Mouse (Mus musculus): ENCODE data around the gene Tspyl3. TPM values are rescaled to one million over a fixed set of nuclear protein-coding genes. Genes with fewer than 3 reads are reported as not detected.

Gene Tspyl3
- polyA plus RNA-seq, 1 experiment, result 0.08 TPM

- H3K79me3 ChIP-seq (ENCODE audit: low read depth), result peaks cover 37% of the 10 kb centered on the region
- H3K79me2 ChIP-seq (ENCODE audit: control insufficient read depth, insufficient read depth), result peaks cover 71% of the 10 kb centered on the region
- peaks cover 20% of the 10 kb centered on the region for H3K36me3 ChIP-seq (ENCODE audit: control insufficient read depth, insufficient read depth)
- no peak for TF ChIP-seq MYOD1 (IDR thresholded peaks at IDR 0.05; ENCODE audit: control insufficient read depth, insufficient read length, low read depth)
- peak; percentile 36 for TF ChIP-seq CTCF (IDR thresholded peaks at IDR 0.05; ENCODE audit: control insufficient read depth, insufficient read depth, insufficient read length)
- peak within 1 kb of the TSS; percentile 72 for H3ac ChIP-seq (ENCODE audit: control insufficient read depth, insufficient read length, low read depth)
- no peaks in the 10 kb centered on the region for H3K27me3 ChIP-seq (ENCODE audit: control insufficient read depth, insufficient read depth, insufficient read length)
- peak within 1 kb of the TSS; percentile 83 for H3K4me3 ChIP-seq (ENCODE audit: insufficient read depth, poor library complexity, severe bottlenecking)
Observed at GRCm38 (mm10) chr2:153241250-153242014, 16.2 kb upstream of the Tspyl3 start, which contains the start of the genes Plagl2 and Pofut1. TSS of gene Plagl2 (minus strand) at chr2:153241426. TSS of gene Pofut1 (plus strand) at chr2:153241533.

- TF ChIP-seq MAX (IDR thresholded peaks at IDR 0.05) (no peak), MYOG (IDR thresholded peaks at IDR 0.05; ENCODE audit: control insufficient read depth, extremely low read depth, insufficient read length) (no peak), MYOD1 (IDR thresholded peaks at IDR 0.05; ENCODE audit: control insufficient read depth, insufficient read length, low read depth) (no peak), FOSL1 (IDR thresholded peaks at IDR 0.05; ENCODE audit: insufficient read depth, low read length, poor library complexity, severe bottlenecking) (no peak)
Observed at GRCm38 (mm10) chr2:153240701-153241235, 15.5 kb upstream of the Tspyl3 start.

GRCm38 (mm10) chr2:153239860-153240480 lies 14.7 kb upstream of the Tspyl3 start:
- H3K79me2 ChIP-seq (ENCODE audit: control insufficient read depth, insufficient read depth), result peaks cover 82% of the 10 kb centered on the region
- peaks cover 25% of the 10 kb centered on the region for H3K36me3 ChIP-seq (ENCODE audit: control insufficient read depth, insufficient read depth)
- peaks cover 38% of the 10 kb centered on the region for H3K79me3 ChIP-seq (ENCODE audit: low read depth)
- TF ChIP-seq CTCF (IDR thresholded peaks at IDR 0.05; ENCODE audit: control insufficient read depth, insufficient read depth, insufficient read length) (no peak), MAX (IDR thresholded peaks at IDR 0.05) (no peak), FOSL1 (IDR thresholded peaks at IDR 0.05; ENCODE audit: insufficient read depth, low read length, poor library complexity, severe bottlenecking) (no peak), MYOG (IDR thresholded peaks at IDR 0.05; ENCODE audit: control insufficient read depth, extremely low read depth, insufficient read length) (no peak), CEBPB (IDR thresholded peaks at IDR 0.05; ENCODE audit: low read depth) (no peak), USF1 (IDR thresholded peaks at IDR 0.05; ENCODE audit: low read depth) (no peak), MYOD1 (IDR thresholded peaks at IDR 0.05; ENCODE audit: control insufficient read depth, insufficient read length, low read depth) (no peak)
- peak overlapping the region; percentile 72 for H3ac ChIP-seq (ENCODE audit: control insufficient read depth, insufficient read length, low read depth)
- H3K4me3 ChIP-seq (ENCODE audit: insufficient read depth, poor library complexity, severe bottlenecking), result peak overlapping the region; percentile 83
- H3K27me3 ChIP-seq (ENCODE audit: control insufficient read depth, insufficient read depth, insufficient read length), result no peaks in the 10 kb centered on the region

More at GRCm38 (mm10) chr2:153240701-153241235, 15.5 kb upstream of the Tspyl3 start:
- Histone ChIP-seq H3ac (ENCODE audit: control insufficient read depth, insufficient read length, low read depth) (peak overlapping the region; percentile 72), H3K27me3 (ENCODE audit: control insufficient read depth, insufficient read depth, insufficient read length) (no peaks in the 10 kb centered on the region), H3K4me3 (ENCODE audit: insufficient read depth, poor library complexity, severe bottlenecking) (peak overlapping the region; percentile 83), H3K36me3 (ENCODE audit: control insufficient read depth, insufficient read depth) (peaks cover 18% of the 10 kb centered on the region), H3K79me2 (ENCODE audit: control insufficient read depth, insufficient read depth) (peaks cover 78% of the 10 kb centered on the region), H3K79me3 (ENCODE audit: low read depth) (peaks cover 38% of the 10 kb centered on the region)

GRCm38 (mm10) chr2:153239021-153239859 lies 14.0 kb upstream of the Tspyl3 start:
- no peak for TF ChIP-seq MYOG (IDR thresholded peaks at IDR 0.05; ENCODE audit: control insufficient read depth, extremely low read depth, insufficient read length)
- no peak for TF ChIP-seq MYOD1 (IDR thresholded peaks at IDR 0.05; ENCODE audit: control insufficient read depth, insufficient read length, low read depth)
- no peak for TF ChIP-seq CEBPB (IDR thresholded peaks at IDR 0.05; ENCODE audit: low read depth)
- no peak for TF ChIP-seq MAX (IDR thresholded peaks at IDR 0.05)
- no peak for TF ChIP-seq USF1 (IDR thresholded peaks at IDR 0.05; ENCODE audit: low read depth)
- no peak for TF ChIP-seq CTCF (IDR thresholded peaks at IDR 0.05; ENCODE audit: control insufficient read depth, insufficient read depth, insufficient read length)
- TF ChIP-seq FOSL1 (IDR thresholded peaks at IDR 0.05; ENCODE audit: insufficient read depth, low read length, poor library complexity, severe bottlenecking), result no peak
- Histone ChIP-seq H3ac (ENCODE audit: control insufficient read depth, insufficient read length, low read depth) (no peak overlapping the region), H3K79me3 (ENCODE audit: low read depth) (peaks cover 38% of the 10 kb centered on the region), H3K4me3 (ENCODE audit: insufficient read depth, poor library complexity, severe bottlenecking) (no peak overlapping the region), H3K79me2 (ENCODE audit: control insufficient read depth, insufficient read depth) (peaks cover 82% of the 10 kb centered on the region), H3K27me3 (ENCODE audit: control insufficient read depth, insufficient read depth, insufficient read length) (no peaks in the 10 kb centered on the region), H3K36me3 (ENCODE audit: control insufficient read depth, insufficient read depth) (peaks cover 32% of the 10 kb centered on the region)

GRCm38 (mm10) chr2:153238406-153238805 lies 13.2 kb upstream of the Tspyl3 start:
- H3ac ChIP-seq (ENCODE audit: control insufficient read depth, insufficient read length, low read depth), result no peak overlapping the region
- TF ChIP-seq MAX (IDR thresholded peaks at IDR 0.05) (no peak), USF1 (IDR thresholded peaks at IDR 0.05; ENCODE audit: low read depth) (no peak), FOSL1 (IDR thresholded peaks at IDR 0.05; ENCODE audit: insufficient read depth, low read length, poor library complexity, severe bottlenecking) (no peak), MYOG (IDR thresholded peaks at IDR 0.05; ENCODE audit: control insufficient read depth, extremely low read depth, insufficient read length) (no peak), CEBPB (IDR thresholded peaks at IDR 0.05; ENCODE audit: low read depth) (no peak), MYOD1 (IDR thresholded peaks at IDR 0.05; ENCODE audit: control insufficient read depth, insufficient read length, low read depth) (no peak), CTCF (IDR thresholded peaks at IDR 0.05; ENCODE audit: control insufficient read depth, insufficient read depth, insufficient read length) (no peak)
- H3K36me3 ChIP-seq (ENCODE audit: control insufficient read depth, insufficient read depth), result peaks cover 41% of the 10 kb centered on the region
- peaks cover 81% of the 10 kb centered on the region for H3K79me2 ChIP-seq (ENCODE audit: control insufficient read depth, insufficient read depth)
- no peaks in the 10 kb centered on the region for H3K27me3 ChIP-seq (ENCODE audit: control insufficient read depth, insufficient read depth, insufficient read length)
- H3K79me3 ChIP-seq (ENCODE audit: low read depth), result peaks cover 38% of the 10 kb centered on the region
- H3K4me3 ChIP-seq (ENCODE audit: insufficient read depth, poor library complexity, severe bottlenecking), result no peak overlapping the region

Measured in C2C12 (cell line).